Mouse (Mus musculus): Measurements from ENCODE around the gene Gm17783. TPM values are rescaled to one million over a fixed set of nuclear protein-coding genes. Genes with fewer than 3 reads are reported as not detected.
"Not testable (repeated sequence)": the region's sequence is repeated elsewhere in the genome, so short reads cannot be mapped to it uniquely, and the experiment has no call there.

The Gm17783 gene
- polyA plus RNA-seq, 1 experiment from 2014 or later, result not detected

GRCm38 (mm10) chr16:45492927-45493326 is 38.9 kb downstream of the Gm17783 start, which contains the start of gene Gm609:
Gm609 (minus strand) TSS chr16:45492969.
- H3K36me3 ChIP-seq, result no peaks in the 10 kb centered on the region
- no peak within 1 kb of the TSS for H3K9ac ChIP-seq
- no peak within 1 kb of the TSS for H3K4me3 ChIP-seq
- H3K9me3 ChIP-seq (replicated peaks), result no peaks in the 10 kb centered on the region
- no peaks in the 10 kb centered on the region for H3K4me1 ChIP-seq (replicated peaks)
- H3K27me3 ChIP-seq, result no peaks in the 10 kb centered on the region
- H3K4me2 ChIP-seq, result no peak within 1 kb of the TSS
- WGBS, result 76% methylated on average over 5 of the region's 5 CpGs
- ATAC-seq (replicated peaks; ENCODE audit: insufficient number of reproducible peaks, insufficient read depth, low FRiP score, low read depth), result no peak
- no peak within 1 kb of the TSS for H3K27ac ChIP-seq

DNA sequence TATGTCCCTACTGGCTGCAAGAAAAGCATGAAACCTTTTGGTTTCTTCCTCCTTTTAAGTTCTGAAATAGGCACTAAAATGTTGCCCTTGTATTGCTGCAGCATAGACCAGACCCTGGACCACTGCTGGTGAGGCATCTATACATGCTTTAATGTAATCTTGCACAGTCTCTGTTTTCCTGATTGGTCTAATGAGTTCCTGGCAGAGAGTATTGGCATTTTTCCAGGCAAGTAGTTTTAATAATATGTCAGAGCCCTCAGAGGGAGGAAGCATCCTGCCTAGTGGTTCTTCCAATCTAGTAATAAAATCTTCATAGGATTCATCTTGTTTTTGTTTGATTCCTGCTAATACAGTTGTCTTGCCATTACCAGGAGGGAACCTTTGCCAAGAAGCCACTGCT is 54.9 kb downstream of the Gm17783 start:
- H3K27me3 ChIP-seq, result no peaks in the 10 kb centered on the region
- no peak overlapping the region for H3K9ac ChIP-seq
- no peaks in the 10 kb centered on the region for H3K36me3 ChIP-seq
- no peak overlapping the region for H3K27ac ChIP-seq
- H3K4me1 ChIP-seq (replicated peaks), result no peaks in the 10 kb centered on the region
- ATAC-seq (replicated peaks; ENCODE audit: insufficient number of reproducible peaks, insufficient read depth, low FRiP score, low read depth), result no peak
- H3K4me2 ChIP-seq, result no peak overlapping the region
- no peaks in the 10 kb centered on the region for H3K9me3 ChIP-seq (replicated peaks)
- no peak overlapping the region for H3K4me3 ChIP-seq

- not testable (repeated sequence) for H3K27me3 ChIP-seq; ATAC-seq (replicated peaks; ENCODE audit: insufficient number of reproducible peaks, insufficient read depth, low FRiP score, low read depth); H3K4me1 ChIP-seq (replicated peaks); H3K4me3 ChIP-seq; H3K9ac ChIP-seq; H3K36me3 ChIP-seq; H3K27ac ChIP-seq; H3K4me2 ChIP-seq; H3K9me3 ChIP-seq (replicated peaks)
- 73% methylated on average over 3 of the region's 3 CpGs for WGBS
Measured at GRCm38 (mm10) chr16:45471836-45472235, 60.0 kb downstream of the Gm17783 start.

Other genes starting within 250 kb of the Gm17783 start
- 28.7 and 33.1 TPM in 2 replicates for gene Cd200, start 123.0 kb downstream of the Gm17783 start, polyA plus RNA-seq (2015; fragmentation: Nextera tagmentation; extraction: Ambion mirVana)
- gene Gm609, start 39.1 kb downstream of the Gm17783 start, polyA plus RNA-seq (2015; fragmentation: Nextera tagmentation; extraction: Ambion mirVana), result not detected in 2 replicates
- gene Slc9c1, start 3.3 kb upstream of the Gm17783 start, polyA plus RNA-seq (2015; fragmentation: Nextera tagmentation; extraction: Ambion mirVana), result not detected in 2 replicates
- 0.35 and 0.43 TPM in 2 replicates for gene Gcsam, start 78.3 kb upstream of the Gm17783 start, polyA plus RNA-seq (2015; fragmentation: Nextera tagmentation; extraction: Ambion mirVana)
- 0.16 TPM in 1 of 2 replicates, not detected in the other for gene BC016579, start 122.0 kb upstream of the Gm17783 start, polyA plus RNA-seq (2015; fragmentation: Nextera tagmentation; extraction: Ambion mirVana)
- gene Tmprss7, start 161.6 kb upstream of the Gm17783 start, polyA plus RNA-seq (2015; fragmentation: Nextera tagmentation; extraction: Ambion mirVana), result 0.06 TPM in 1 of 2 replicates, not detected in the other
- 1.8 and 8.2 TPM in 2 replicates for gene Tagln3, start 192.6 kb upstream of the Gm17783 start, polyA plus RNA-seq (2015; fragmentation: Nextera tagmentation; extraction: Ambion mirVana)
- 24.9 and 29.3 TPM in 2 replicates for gene Abhd10, start 210.9 kb upstream of the Gm17783 start, polyA plus RNA-seq (2015; fragmentation: Nextera tagmentation; extraction: Ambion mirVana)

All from heart, embryonic 15.5 days (tissue).